Mouse (Mus musculus) intestine, embryonic 15.5 days (tissue): Measurements from ENCODE around the gene Plscr4. TPM values are rescaled to one million over a fixed set of nuclear protein-coding genes. Genes with fewer than 3 reads are reported as not detected.

Experiments
- ATAC-seq: fragments of 200-750 bp; cut with Nextera tagmentation; 2 replicates; pipeline ENCODE4 v1.8.0; 2017; ENCODE audit warnings: moderate TSS enrichment, moderate library complexity
- H3K27ac ChIP-seq: fragments of 300-500 bp; sonication (generic); 2 replicates; pipeline ENCODE4 v1.5.1; 2015; ENCODE audit warnings: mild to moderate bottlenecking, inconsistent platforms
- H3K27me3 ChIP-seq: fragments of 300-500 bp; sonication (generic); replicated peaks from 2 replicates; pipeline ENCODE4 v1.6.1; 2015; ENCODE audit warnings: inconsistent platforms
- H3K36me3 ChIP-seq: fragments of 300-500 bp; sonication (generic); 2 replicates; pipeline ENCODE4 v1.6.1; 2015; ENCODE audit warnings: inconsistent platforms
- H3K4me1 ChIP-seq: fragments of 300-500 bp; sonication (generic); replicated peaks from 2 replicates; pipeline ENCODE4 v1.6.1; 2015; ENCODE audit warnings: inconsistent platforms
- H3K4me2 ChIP-seq: fragments of 300-500 bp; sonication (generic); replicated peaks from 2 replicates; pipeline ENCODE4 v1.6.1; 2015; ENCODE audit warnings: mild to moderate bottlenecking, inconsistent platforms
- H3K4me3 ChIP-seq: fragments of 300-500 bp; sonication (generic); replicated peaks from 2 replicates; pipeline ENCODE4 v1.5.1; 2015; ENCODE audit warnings: inconsistent platforms
- H3K9ac ChIP-seq: fragments of 300-500 bp; sonication (generic); 2 replicates; pipeline ENCODE4 v1.6.1; 2015; ENCODE audit warnings: inconsistent platforms
- H3K9me3 ChIP-seq: fragments of 300-500 bp; sonication (generic); 2 replicates; pipeline ENCODE4 v1.6.1; 2016; ENCODE audit warnings: inconsistent platforms
- WGBS: fragments of 180-500 bp; shearing (Covaris S2); methylation state at CpG from one replicate; pipeline ENCODE4 v1.1.7; 2015; 5-methylcytosine and 5-hydroxymethylcytosine counted together
- polyA plus RNA-seq: library from polyadenylated mRNA; unstranded; fragments of >200 nt; fragmentation: Nextera tagmentation; extraction: Ambion mirVana; gene quantifications from 2 replicates; pipeline ENCODE4 v1.2.1, GENCODE M21; 2015

The Plscr4 gene
- polyA plus RNA-seq, result 5.6 and 6.5 TPM in 2 replicates

GRCm38 (mm10) chr9:92457261-92458058 lies at the start of gene Plscr4:
TSS of gene Plscr4 (plus strand) at chr9:92457373.
- H3K27me3 ChIP-seq, result no peaks in the 10 kb centered on the region
- peak within 1 kb of the TSS; percentile 94 for H3K4me2 ChIP-seq
- ATAC-seq, result peak; percentile 91
- peak within 1 kb of the TSS; percentile 71 for H3K27ac ChIP-seq
- peak within 1 kb of the TSS; percentile 69 for H3K4me3 ChIP-seq
- no peaks in the 10 kb centered on the region for H3K36me3 ChIP-seq
- 7% methylated on average over 43 of the region's 43 CpGs for WGBS
- no peaks in the 10 kb centered on the region for H3K9me3 ChIP-seq
- H3K9ac ChIP-seq, result peak within 1 kb of the TSS; percentile 77
- no peaks in the 10 kb centered on the region for H3K4me1 ChIP-seq

- no peaks in the 10 kb centered on the region for H3K4me1 ChIP-seq
- no peaks in the 10 kb centered on the region for H3K36me3 ChIP-seq
- ATAC-seq, result no peak
- H3K9me3 ChIP-seq, result no peaks in the 10 kb centered on the region
- H3K4me3 ChIP-seq, result no peak overlapping the region
- no peak overlapping the region for H3K27ac ChIP-seq
- H3K9ac ChIP-seq, result no peak overlapping the region
- H3K4me2 ChIP-seq, result no peak overlapping the region
- H3K27me3 ChIP-seq, result no peaks in the 10 kb centered on the region
- 95% methylated on average over 3 of the region's 3 CpGs for WGBS
These were observed 46.9 kb upstream of the Plscr4 start for GRCm38 (mm10) chr9:92410225-92410624.

- Histone ChIP-seq H3K4me3 (no peak overlapping the region), H3K27me3 (no peaks in the 10 kb centered on the region), H3K9ac (no peak overlapping the region), H3K27ac (no peak overlapping the region), H3K4me1 (no peaks in the 10 kb centered on the region), H3K36me3 (no peaks in the 10 kb centered on the region), H3K4me2 (no peak overlapping the region), H3K9me3 (no peaks in the 10 kb centered on the region)
- 55% methylated on average over 2 of the region's 2 CpGs for WGBS
- peak; percentile 58; the same call in 1 of the 2 replicates for ATAC-seq
These were observed 45.1 kb upstream of the Plscr4 start for GRCm38 (mm10) chr9:92412045-92412444.

GRCm38 (mm10) chr9:92413684-92414083 lies 43.5 kb upstream of the Plscr4 start:
- no peaks in the 10 kb centered on the region for H3K27me3 ChIP-seq
- H3K36me3 ChIP-seq, result no peaks in the 10 kb centered on the region
- ATAC-seq, result peak; percentile 66; the same call in 1 of the 2 replicates
- H3K4me1 ChIP-seq, result no peaks in the 10 kb centered on the region
- H3K4me3 ChIP-seq, result no peak overlapping the region
- no peaks in the 10 kb centered on the region for H3K9me3 ChIP-seq
- no peak overlapping the region for H3K4me2 ChIP-seq
- H3K27ac ChIP-seq, result no peak overlapping the region
- no peak overlapping the region for H3K9ac ChIP-seq
- WGBS, result 54% methylated on average over 3 of the region's 3 CpGs

- H3K4me1 ChIP-seq, result no peaks in the 10 kb centered on the region
- no peaks in the 10 kb centered on the region for H3K36me3 ChIP-seq
- no peak overlapping the region for H3K4me3 ChIP-seq
- H3K4me2 ChIP-seq, result no peak overlapping the region
- H3K9ac ChIP-seq, result no peak overlapping the region
- no peaks in the 10 kb centered on the region for H3K27me3 ChIP-seq
- H3K27ac ChIP-seq, result no peak overlapping the region
- no peaks in the 10 kb centered on the region for H3K9me3 ChIP-seq
- ATAC-seq, result no peak
These were observed 19.4 kb upstream of the Plscr4 start for GRCm38 (mm10) chr9:92437781-92438180.

GRCm38 (mm10) chr9:92441468-92441867 lies 15.7 kb upstream of the Plscr4 start:
- Histone ChIP-seq H3K4me3 (no peak overlapping the region), H3K27ac (no peak overlapping the region), H3K27me3 (no peaks in the 10 kb centered on the region), H3K9ac (no peak overlapping the region), H3K4me2 (no peak overlapping the region), H3K36me3 (no peaks in the 10 kb centered on the region), H3K9me3 (no peaks in the 10 kb centered on the region), H3K4me1 (no peaks in the 10 kb centered on the region)
- 72% methylated on average over 4 of the region's 4 CpGs for whole genome bisulfite sequencing
- no peak for ATAC-seq

- no peaks in the 10 kb centered on the region for H3K4me1 ChIP-seq
- no peaks in the 10 kb centered on the region for H3K9me3 ChIP-seq
- no peak overlapping the region for H3K4me2 ChIP-seq
- no peaks in the 10 kb centered on the region for H3K36me3 ChIP-seq
- no peak overlapping the region for H3K9ac ChIP-seq
- no peak overlapping the region for H3K27ac ChIP-seq
- H3K27me3 ChIP-seq, result no peaks in the 10 kb centered on the region
- H3K4me3 ChIP-seq, result no peak overlapping the region
- ATAC-seq, result peak; percentile 89
These were observed 12.6 kb upstream of the Plscr4 start for GRCm38 (mm10) chr9:92444536-92444935.

- H3K27me3 ChIP-seq, result no peaks in the 10 kb centered on the region
- no peak overlapping the region for H3K4me2 ChIP-seq
- WGBS, result 81% methylated on average over 3 of the region's 3 CpGs
- no peaks in the 10 kb centered on the region for H3K36me3 ChIP-seq
- no peak overlapping the region for H3K27ac ChIP-seq
- no peak for ATAC-seq
- no peaks in the 10 kb centered on the region for H3K9me3 ChIP-seq
- H3K9ac ChIP-seq, result no peak overlapping the region
- no peaks in the 10 kb centered on the region for H3K4me1 ChIP-seq
- H3K4me3 ChIP-seq, result no peak overlapping the region
These were observed 568 bp upstream of the Plscr4 start for GRCm38 (mm10) chr9:92456605-92457004.

GRCm38 (mm10) chr9:92458059-92458402 lies 858 bp downstream of the Plscr4 start:
- Histone ChIP-seq H3K36me3 (no peaks in the 10 kb centered on the region), H3K4me3 (peak overlapping the region; percentile 69), H3K4me1 (no peaks in the 10 kb centered on the region), H3K4me2 (peak overlapping the region; percentile 94), H3K9ac (peak overlapping the region; percentile 77), H3K27ac (peak overlapping the region; percentile 71; the same call in 1 of the 2 replicates), H3K9me3 (no peaks in the 10 kb centered on the region), H3K27me3 (no peaks in the 10 kb centered on the region)
- 1% methylated on average over 5 of the region's 5 CpGs for WGBS
- peak; percentile 72; the same call in 1 of the 2 replicates for ATAC-seq

- Histone ChIP-seq H3K27ac (no peak overlapping the region), H3K9ac (no peak overlapping the region)
These were observed 1.2 kb downstream of the Plscr4 start for GRCm38 (mm10) chr9:92458418-92458817.

GRCm38 (mm10) chr9:92467724-92468123 lies 10.6 kb downstream of the Plscr4 start:
- H3K9ac ChIP-seq, result no peak overlapping the region
- H3K36me3 ChIP-seq, result no peaks in the 10 kb centered on the region
- no peak for ATAC-seq
- H3K4me2 ChIP-seq, result no peak overlapping the region
- no peaks in the 10 kb centered on the region for H3K9me3 ChIP-seq
- no peaks in the 10 kb centered on the region for H3K27me3 ChIP-seq
- H3K27ac ChIP-seq, result no peak overlapping the region
- no peak overlapping the region for H3K4me3 ChIP-seq
- 64% methylated on average over 4 of the region's 4 CpGs for WGBS
- no peaks in the 10 kb centered on the region for H3K4me1 ChIP-seq

More at GRCm38 (mm10) chr9:92458418-92458817, 1.2 kb downstream of the Plscr4 start:
- WGBS, result 89% methylated on average over 2 of the region's 2 CpGs
- Histone ChIP-seq H3K9me3 (no peaks in the 10 kb centered on the region), H3K36me3 (no peaks in the 10 kb centered on the region), H3K4me1 (no peaks in the 10 kb centered on the region), H3K4me2 (peak overlapping the region; percentile 94), H3K4me3 (no peak overlapping the region; the same call in 1 of the 2 replicates), H3K27me3 (no peaks in the 10 kb centered on the region)
- no peak for ATAC-seq

- WGBS, result 79% methylated on average over 5 of the region's 5 CpGs
These were observed 15.2 kb downstream of the Plscr4 start for GRCm38 (mm10) chr9:92472256-92472855.

GRCm38 (mm10) chr9:92473178-92473577 lies 16.0 kb downstream of the Plscr4 start:
- WGBS, result 93% methylated on average over 2 of the region's 2 CpGs
- no peak overlapping the region for H3K27ac ChIP-seq
- H3K4me2 ChIP-seq, result no peak overlapping the region
- H3K9me3 ChIP-seq, result no peaks in the 10 kb centered on the region
- H3K27me3 ChIP-seq, result no peaks in the 10 kb centered on the region
- no peak overlapping the region for H3K4me3 ChIP-seq
- H3K36me3 ChIP-seq, result no peaks in the 10 kb centered on the region
- H3K4me1 ChIP-seq, result no peaks in the 10 kb centered on the region
- ATAC-seq, result no peak
- no peak overlapping the region for H3K9ac ChIP-seq

More at GRCm38 (mm10) chr9:92472256-92472855, 15.2 kb downstream of the Plscr4 start:
- H3K27me3 ChIP-seq, result no peaks in the 10 kb centered on the region
- no peak overlapping the region for H3K27ac ChIP-seq
- no peak overlapping the region for H3K9ac ChIP-seq
- no peaks in the 10 kb centered on the region for H3K9me3 ChIP-seq
- H3K4me2 ChIP-seq, result no peak overlapping the region
- H3K4me1 ChIP-seq, result no peaks in the 10 kb centered on the region
- no peak overlapping the region for H3K4me3 ChIP-seq
- no peak for ATAC-seq
- H3K36me3 ChIP-seq, result no peaks in the 10 kb centered on the region
